Mouse (Mus musculus) testis, postnatal 10 days (tissue): ENCODE results near the gene Cog7.

Source experiments
- DNase-seq: peaks from one replicate; pipeline ENCODE4 v3.0.0; 2021; ENCODE audit warnings: low spot score

Cog7 gene

GRCm38 (mm10) chr7:121947513-121947912 lies 34.0 kb downstream of the Cog7 start:
- no peak for DNase-seq

- DNase-seq, result no peak
These were observed 35.3 kb downstream of the Cog7 start for GRCm38 (mm10) chr7:121946196-121946595.

GRCm38 (mm10) chr7:121942371-121942770 lies 39.1 kb downstream of the Cog7 start:
- DNase-seq, result no peak

- no peak for DNase-seq
These were observed 39.9 kb downstream of the Cog7 start for GRCm38 (mm10) chr7:121941640-121942039.

GRCm38 (mm10) chr7:121941016-121941415 lies 40.5 kb downstream of the Cog7 start:
- DNase-seq, result no peak

- no peak for DNase-seq
These were observed 41.8 kb downstream of the Cog7 start for GRCm38 (mm10) chr7:121939729-121940128.

- DNase-seq, result no peak
These were observed 42.3 kb downstream of the Cog7 start for GRCm38 (mm10) chr7:121939244-121939643.

GRCm38 (mm10) chr7:121938124-121938891 lies 43.2 kb downstream of the Cog7 start:
- DNase-seq, result no peak

GRCm38 (mm10) chr7:121936861-121937630 lies 44.5 kb downstream of the Cog7 start:
- DNase-seq, result no peak

- DNase-seq, result no peak
These were observed 45.4 kb downstream of the Cog7 start for GRCm38 (mm10) chr7:121935906-121936794.

GRCm38 (mm10) chr7:121934346-121934745 lies 47.2 kb downstream of the Cog7 start:
- no peak for DNase-seq

GRCm38 (mm10) chr7:121933675-121934074 lies 47.8 kb downstream of the Cog7 start:
- DNase-seq, result no peak

- no peak for DNase-seq
These were observed 50.3 kb downstream of the Cog7 start for GRCm38 (mm10) chr7:121931246-121931645.

GRCm38 (mm10) chr7:121927882-121928281 lies 53.6 kb downstream of the Cog7 start:
- DNase-seq, result no peak

GRCm38 (mm10) chr7:121924361-121924760 lies 57.1 kb downstream of the Cog7 start:
- no peak for DNase-seq

GRCm38 (mm10) chr7:121913944-121914343 lies 67.6 kb downstream of the Cog7 start:
- no peak for DNase-seq

- no peak for DNase-seq
These were observed 69.3 kb downstream of the Cog7 start for GRCm38 (mm10) chr7:121912250-121912649.

GRCm38 (mm10) chr7:121906879-121907278 lies 74.6 kb downstream of the Cog7 start:
- DNase-seq, result no peak

- no peak for DNase-seq
These were observed 78.6 kb downstream of the Cog7 start for GRCm38 (mm10) chr7:121902757-121903411.

- DNase-seq, result no peak
These were observed 81.6 kb downstream of the Cog7 start for GRCm38 (mm10) chr7:121899940-121900339.

- DNase-seq, result peak; percentile 63
These were observed 82.2 kb downstream of the Cog7 start for GRCm38 (mm10) chr7:121899311-121899710.

- no peak for DNase-seq
These were observed 84.8 kb downstream of the Cog7 start for GRCm38 (mm10) chr7:121896689-121897088.
